Mouse (Mus musculus): ENCODE data around the gene Ift172. TPM values are rescaled to one million over a fixed set of nuclear protein-coding genes. Genes with fewer than 3 reads are reported as not detected.

Ift172 gene
- total and polyA plus RNA-seq, 2 experiments from 2014 or later = 16.7 to 41.8 TPM

DNA sequence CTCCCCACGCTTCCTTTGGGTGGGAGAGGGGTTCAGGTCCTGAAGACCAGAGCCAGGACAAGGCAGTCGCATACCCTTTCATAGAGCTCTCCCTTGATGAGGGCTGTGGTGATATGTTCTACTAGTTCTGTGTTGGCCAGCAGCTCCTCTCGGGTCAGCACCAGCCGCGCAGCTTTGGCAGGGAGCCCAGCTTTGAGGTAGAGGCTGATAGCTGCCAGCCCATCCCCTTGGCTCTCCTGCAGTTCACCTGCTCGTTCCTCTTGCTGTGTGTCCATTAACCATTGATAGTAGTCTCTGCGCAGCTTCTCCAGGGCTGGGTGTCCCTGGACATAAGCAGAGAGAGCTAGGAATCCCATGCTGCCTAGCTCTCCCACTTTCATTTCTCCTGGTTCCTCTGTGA lies 24.8 kb downstream of the Ift172 start:
- WGBS = 89% methylated on average over 7 of the region's 7 CpGs
- no peak overlapping the region for H3K4me3 ChIP-seq (ENCODE audit: low read length)
- DNase-seq (ENCODE audit: low spot score) = no peak
- H3K9ac ChIP-seq (replicated peaks; ENCODE audit: low read length) = no peak overlapping the region
- no peak for ATAC-seq
- no peaks in the 10 kb centered on the region for H3K27me3 ChIP-seq (ENCODE audit: insufficient read depth, low read length)
- no peak overlapping the region for H3K27ac ChIP-seq
- H3K4me2 ChIP-seq (ENCODE audit: low read depth, low read length) = no peak overlapping the region
- peaks cover 75% of the 10 kb centered on the region for H3K36me3 ChIP-seq (ENCODE audit: insufficient read depth, low read length)
- H3K4me1 ChIP-seq (ENCODE audit: insufficient read depth, low read length) = no peaks in the 10 kb centered on the region
- TF ChIP-seq CTCF (IDR thresholded peaks at IDR 0.05; ENCODE audit: low read depth) = no peak
- H3K9me3 ChIP-seq (ENCODE audit: low read length) = no peaks in the 10 kb centered on the region

DNA sequence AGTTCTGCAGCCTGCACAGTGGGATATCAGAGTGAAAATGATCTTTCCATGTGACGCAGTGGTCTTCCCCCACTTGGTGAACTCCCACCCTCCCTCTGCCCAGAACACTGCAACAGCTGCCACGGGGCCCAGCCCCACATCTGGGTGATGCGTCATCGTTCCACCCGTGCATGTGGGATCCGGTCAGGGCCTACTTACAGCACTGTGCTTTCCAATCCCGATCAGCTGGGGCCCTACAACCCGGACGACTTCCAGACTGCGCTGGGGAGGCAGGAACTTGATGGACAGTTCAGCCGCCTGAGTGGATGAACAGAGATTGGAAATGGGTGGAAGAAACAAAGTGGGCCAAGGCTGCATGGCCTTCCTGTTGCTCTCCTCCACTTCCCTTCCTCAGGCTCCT lies 33.3 kb downstream of the Ift172 start:
- no peak for ATAC-seq
- TF ChIP-seq CTCF (IDR thresholded peaks at IDR 0.05; ENCODE audit: low read depth) = no peak

DNA sequence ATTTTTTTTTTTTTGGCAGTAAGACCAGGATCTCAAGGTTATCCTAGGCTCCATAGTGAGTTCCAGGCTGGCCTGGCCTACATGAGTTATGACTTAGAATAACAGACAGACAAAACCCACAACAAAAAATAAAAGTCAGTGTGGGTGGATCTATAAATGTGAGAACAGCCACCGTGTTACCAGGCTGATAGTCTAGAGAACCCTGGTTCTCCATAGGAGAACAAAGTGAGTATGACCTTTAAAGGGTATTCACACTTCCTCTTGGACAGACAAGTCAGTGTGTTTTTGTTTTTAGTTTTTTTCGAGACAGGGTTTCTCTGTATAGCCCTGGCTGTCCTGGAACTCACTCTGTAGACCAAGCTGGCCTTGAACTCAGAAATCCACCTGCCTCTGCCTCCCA lies 34.9 kb downstream of the Ift172 start:
- H3K9ac ChIP-seq (replicated peaks; ENCODE audit: low read length) = no peak overlapping the region
- no peak overlapping the region for H3K4me2 ChIP-seq (ENCODE audit: low read depth, low read length)
- WGBS = 77% methylated on average over 2 of the region's 2 CpGs
- H3K9me3 ChIP-seq (ENCODE audit: low read length) = no peaks in the 10 kb centered on the region
- ATAC-seq (no peak), DNase-seq (ENCODE audit: low spot score) (no peak)
- no peak overlapping the region for H3K27ac ChIP-seq
- H3K4me1 ChIP-seq (ENCODE audit: insufficient read depth, low read length) = no peaks in the 10 kb centered on the region
- no peaks in the 10 kb centered on the region for H3K27me3 ChIP-seq (ENCODE audit: insufficient read depth, low read length)
- no peak for TF ChIP-seq CTCF (IDR thresholded peaks at IDR 0.05; ENCODE audit: low read depth)
- H3K4me3 ChIP-seq (ENCODE audit: low read length) = no peak overlapping the region
- H3K36me3 ChIP-seq (ENCODE audit: insufficient read depth, low read length) = peaks cover 52% of the 10 kb centered on the region

More for the DNA sequence above, 33.3 kb downstream of the Ift172 start:
- no peak overlapping the region for H3K27ac ChIP-seq
- no peak for DNase-seq (ENCODE audit: low spot score)
- no peak overlapping the region for H3K4me3 ChIP-seq (ENCODE audit: low read length)
- H3K4me2 ChIP-seq (ENCODE audit: low read depth, low read length) = no peak overlapping the region
- WGBS = 88% methylated on average over 11 of the region's 11 CpGs
- H3K9ac ChIP-seq (replicated peaks; ENCODE audit: low read length) = no peak overlapping the region
- no peaks in the 10 kb centered on the region for H3K9me3 ChIP-seq (ENCODE audit: low read length)
- no peaks in the 10 kb centered on the region for H3K27me3 ChIP-seq (ENCODE audit: insufficient read depth, low read length)
- H3K4me1 ChIP-seq (ENCODE audit: insufficient read depth, low read length) = no peaks in the 10 kb centered on the region
- peaks cover 51% of the 10 kb centered on the region for H3K36me3 ChIP-seq (ENCODE audit: insufficient read depth, low read length)

DNA sequence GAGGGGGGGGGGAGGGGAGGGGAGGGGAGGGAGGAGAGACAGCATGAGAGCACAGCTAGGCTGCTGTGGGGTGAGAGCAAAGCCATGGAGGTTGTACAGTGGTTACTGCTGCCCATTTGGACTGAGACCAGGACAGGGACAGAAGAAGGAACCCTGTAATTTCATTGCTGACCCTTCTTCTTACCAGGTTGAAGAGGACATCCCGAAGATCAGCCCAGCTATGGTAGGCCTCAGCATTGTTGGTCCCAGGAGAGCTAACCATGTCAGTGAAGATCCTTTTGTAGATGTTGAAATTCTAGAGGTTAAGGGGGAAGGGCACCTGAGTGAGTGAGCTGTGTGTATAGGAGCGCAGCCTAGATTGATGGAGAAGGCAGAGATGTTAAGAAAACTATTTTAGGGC lies 35.5 kb downstream of the Ift172 start:
- Histone ChIP-seq H3K9ac (replicated peaks; ENCODE audit: low read length) (no peak overlapping the region), H3K4me1 (ENCODE audit: insufficient read depth, low read length) (no peaks in the 10 kb centered on the region), H3K27ac (no peak overlapping the region), H3K4me2 (ENCODE audit: low read depth, low read length) (no peak overlapping the region), H3K27me3 (ENCODE audit: insufficient read depth, low read length) (no peaks in the 10 kb centered on the region), H3K9me3 (ENCODE audit: low read length) (no peaks in the 10 kb centered on the region), H3K36me3 (ENCODE audit: insufficient read depth, low read length) (peaks cover 55% of the 10 kb centered on the region), H3K4me3 (ENCODE audit: low read length) (no peak overlapping the region)
- no peak for TF ChIP-seq CTCF (IDR thresholded peaks at IDR 0.05; ENCODE audit: low read depth)
- 95% methylated on average over 2 of the region's 2 CpGs for WGBS
- DNase-seq (ENCODE audit: low spot score) = no peak
- no peak for ATAC-seq

DNA sequence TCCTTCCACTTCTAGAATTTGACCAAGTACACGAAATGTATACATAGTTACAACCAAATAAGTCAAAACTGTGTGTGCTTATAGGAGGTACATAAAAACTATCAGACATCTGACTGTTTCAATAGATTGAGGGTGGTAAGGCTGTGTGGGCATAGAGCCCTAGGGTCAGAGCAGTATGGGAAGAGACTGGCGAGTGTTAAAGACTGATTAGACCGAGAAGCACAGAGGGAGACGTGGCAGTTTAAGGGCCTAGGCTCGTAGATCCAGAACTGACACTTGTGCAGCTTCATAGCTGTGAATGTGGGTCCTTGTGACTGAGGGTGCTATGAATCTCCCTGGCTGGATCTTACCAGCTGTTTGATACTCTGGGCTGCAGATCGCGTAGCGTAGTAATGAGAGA lies 36.0 kb downstream of the Ift172 start:
- WGBS = 90% methylated on average over 8 of the region's 8 CpGs
- no peak for ATAC-seq
- H3K36me3 ChIP-seq (ENCODE audit: insufficient read depth, low read length) = peaks cover 55% of the 10 kb centered on the region

DNA sequence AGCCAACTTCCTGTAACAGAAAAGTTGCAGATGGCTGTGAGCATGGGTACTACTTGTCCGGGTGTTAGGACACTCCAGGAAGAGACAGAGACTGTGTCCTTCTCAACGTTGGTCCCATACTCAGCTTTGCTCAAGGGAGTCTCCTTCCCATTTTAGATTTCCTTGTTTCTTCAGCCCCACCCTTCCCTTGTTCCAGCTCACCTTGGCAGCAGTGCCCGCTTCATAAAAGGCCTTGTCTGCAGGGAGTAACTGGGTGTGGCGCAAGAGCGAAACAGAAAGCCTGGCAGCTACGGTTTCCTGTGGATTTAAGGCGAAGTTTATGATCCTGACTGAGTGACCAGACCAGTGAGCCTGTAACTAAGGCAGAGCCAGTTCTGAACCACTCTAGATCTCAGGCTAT lies 36.5 kb downstream of the Ift172 start:
- H3K36me3 ChIP-seq (ENCODE audit: insufficient read depth, low read length) = peaks cover 55% of the 10 kb centered on the region
- no peaks in the 10 kb centered on the region for H3K4me1 ChIP-seq (ENCODE audit: insufficient read depth, low read length)
- H3K27me3 ChIP-seq (ENCODE audit: insufficient read depth, low read length) = no peaks in the 10 kb centered on the region
- ATAC-seq = no peak
- H3K4me3 ChIP-seq (ENCODE audit: low read length) = no peak overlapping the region
- no peak overlapping the region for H3K4me2 ChIP-seq (ENCODE audit: low read depth, low read length)
- no peak for DNase-seq (ENCODE audit: low spot score)
- TF ChIP-seq CTCF (IDR thresholded peaks at IDR 0.05; ENCODE audit: low read depth) = no peak
- WGBS = 83% methylated on average over 7 of the region's 7 CpGs
- no peaks in the 10 kb centered on the region for H3K9me3 ChIP-seq (ENCODE audit: low read length)
- no peak overlapping the region for H3K9ac ChIP-seq (replicated peaks; ENCODE audit: low read length)
- no peak overlapping the region for H3K27ac ChIP-seq

More for the DNA sequence above, 36.0 kb downstream of the Ift172 start:
- Histone ChIP-seq H3K27ac (no peak overlapping the region), H3K27me3 (ENCODE audit: insufficient read depth, low read length) (no peaks in the 10 kb centered on the region), H3K9me3 (ENCODE audit: low read length) (no peaks in the 10 kb centered on the region), H3K9ac (replicated peaks; ENCODE audit: low read length) (no peak overlapping the region), H3K4me3 (ENCODE audit: low read length) (no peak overlapping the region), H3K4me2 (ENCODE audit: low read depth, low read length) (no peak overlapping the region), H3K4me1 (ENCODE audit: insufficient read depth, low read length) (no peaks in the 10 kb centered on the region)
- DNase-seq (ENCODE audit: low spot score) = no peak
- no peak for TF ChIP-seq CTCF (IDR thresholded peaks at IDR 0.05; ENCODE audit: low read depth)

DNA sequence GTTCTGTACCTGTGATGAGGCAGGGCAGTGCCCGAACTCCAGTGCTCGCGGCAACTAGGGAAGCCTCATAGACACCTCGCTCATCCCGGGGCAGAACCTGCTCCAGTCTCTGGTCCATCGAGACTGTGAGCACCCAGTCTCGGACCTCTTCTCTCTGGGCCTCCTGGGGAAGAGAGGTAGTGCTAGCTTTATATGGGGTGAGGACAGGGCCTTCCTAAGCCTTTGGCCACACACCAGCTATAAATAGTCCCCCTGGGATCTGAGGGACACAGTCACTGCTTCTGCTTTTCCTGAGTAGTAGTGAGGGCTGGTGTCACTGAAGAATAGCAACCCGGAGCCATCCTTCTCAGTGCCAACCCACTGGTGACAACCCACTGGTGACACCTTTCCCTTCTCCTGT lies 37.1 kb downstream of the Ift172 start:
- WGBS = 94% methylated on average over 8 of the region's 8 CpGs
- DNase-seq (ENCODE audit: low spot score) (no peak), ATAC-seq (no peak)
- Histone ChIP-seq H3K4me2 (ENCODE audit: low read depth, low read length) (no peak overlapping the region), H3K4me3 (ENCODE audit: low read length) (no peak overlapping the region), H3K27me3 (ENCODE audit: insufficient read depth, low read length) (no peaks in the 10 kb centered on the region), H3K9ac (replicated peaks; ENCODE audit: low read length) (no peak overlapping the region), H3K9me3 (ENCODE audit: low read length) (no peaks in the 10 kb centered on the region), H3K4me1 (ENCODE audit: insufficient read depth, low read length) (no peaks in the 10 kb centered on the region), H3K36me3 (ENCODE audit: insufficient read depth, low read length) (peaks cover 58% of the 10 kb centered on the region), H3K27ac (no peak overlapping the region)
- TF ChIP-seq CTCF (IDR thresholded peaks at IDR 0.05; ENCODE audit: low read depth) = no peak

Measured in hindbrain, postnatal 0 days (tissue).